ENCODE assay signal across 22 mouse cellular contexts in the genomic region with DNA sequence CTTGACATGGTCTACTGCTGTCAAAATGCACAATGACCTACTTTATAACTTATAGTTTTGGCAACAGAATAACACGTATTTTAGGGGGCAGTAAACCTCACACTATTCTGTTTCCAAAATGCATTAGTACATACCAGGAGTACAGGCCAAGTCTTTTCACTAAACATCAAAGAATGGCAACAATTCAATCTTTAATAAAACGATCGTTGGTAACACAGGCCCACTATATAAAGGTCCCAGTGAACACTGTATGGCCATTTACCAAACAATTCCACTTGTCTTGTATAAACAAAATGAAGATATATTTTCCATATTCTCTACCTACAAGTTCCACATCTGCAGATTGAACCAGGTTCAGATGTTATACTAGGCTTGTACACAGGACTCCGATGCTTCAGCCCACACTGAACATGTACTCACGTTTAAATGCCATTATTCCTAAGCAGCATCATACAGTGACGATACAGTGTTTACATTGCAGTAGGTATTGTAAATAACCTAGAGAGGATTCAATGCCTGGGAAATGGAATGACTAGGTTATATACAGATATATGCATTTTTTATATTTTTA.
A peak's percentile ranks its signal among the peaks of the same experiment; 100 is the strongest.
DNase-seq lines count a peak whose midpoint lies in the region; ATAC-seq and TF ChIP-seq lines count a peak whose summit lies in the region.
"Had no signal": no experiment of that assay in that cellular context is flagged by ENCODE, and none has a peak within 500 bp of the region (broad histone marks: within the 10 kb centered on the region; RNA-seq: fewer than 3 reads in every experiment).

No protein-coding gene starts in this region.

- peak; percentile 4 for DNase-seq in heart, adult 11 months
- no peak for DNase-seq in heart, postnatal 36 days
- no peak for DNase-seq in limb, embryonic 10.5 days (ENCODE audit: low spot score)
- peak; percentile 67 for DNase-seq in limb, embryonic 14.5 days (ENCODE audit: low spot score)
- no peak for DNase-seq in layer of hippocampus, adult 9-11 months
- DNase-seq in kidney, adult 9 months: no peak
- DNase-seq: adrenal gland, adult 2 months; adrenal gland, adult 8-10 months; adrenal gland, postnatal 10 days; adrenal gland, postnatal 14 days; adrenal gland, postnatal 25 days; adrenal gland, postnatal 36 days; B cell, adult 2 months; cerebellum, adult 11 months; cerebellum, adult 11-12 months had no signal

- intact Hi-C loops in heart, postnatal 36 days (cut with DNase I): no loop called here

- H3K4me3 ChIP-seq in limb, embryonic 13.5 days: no peak overlapping the region
- no peak overlapping the region for H3K4me3 ChIP-seq in limb, embryonic 10.5 days
- no peak overlapping the region for H3K4me3 ChIP-seq in limb, embryonic 14.5 days (replicated peaks; ENCODE audit: low read length)
- H3K4me3 ChIP-seq in limb, embryonic 15.5 days: no peak overlapping the region

- H3K4me1 ChIP-seq in limb, embryonic 13.5 days: peaks cover 10% of the 10 kb centered on the region; the same call in 1 of the 2 replicates
- 0 out of 2 replicates have a peak, but pooled peaks cover 2% of the 10 kb centered on the region for H3K4me1 ChIP-seq in limb, embryonic 10.5 days
- peaks cover 11% of the 10 kb centered on the region for H3K4me1 ChIP-seq in limb, embryonic 14.5 days (ENCODE audit: control insufficient read depth, insufficient read depth, low read length)
- peaks cover 6% of the 10 kb centered on the region; the same call in 1 of the 2 replicates for H3K4me1 ChIP-seq in limb, embryonic 15.5 days

- no peak for TF ChIP-seq POLR2A in limb, embryonic 14.5 days (IDR thresholded peaks at IDR 0.05; ENCODE audit: borderline replicate concordance, extremely low read depth, insufficient read depth, insufficient read length)

- H3K9me3 ChIP-seq in limb, embryonic 13.5 days: no peaks in the 10 kb centered on the region
- no peaks in the 10 kb centered on the region for H3K9me3 ChIP-seq in limb, embryonic 10.5 days (replicated peaks)
- H3K9me3 ChIP-seq in limb, embryonic 14.5 days (ENCODE audit: control insufficient read depth, low read length): no peaks in the 10 kb centered on the region
- no peaks in the 10 kb centered on the region for H3K9me3 ChIP-seq in limb, embryonic 15.5 days
- H3K9me3 ChIP-seq: G1E had no signal

- no peak overlapping the region for H3K4me2 ChIP-seq in limb, embryonic 13.5 days (replicated peaks)
- H3K4me2 ChIP-seq in limb, embryonic 14.5 days (replicated peaks; ENCODE audit: low read depth, low read length, severe bottlenecking): no peak overlapping the region
- no peak overlapping the region for H3K4me2 ChIP-seq in limb, embryonic 15.5 days

- H3K27ac ChIP-seq in limb, embryonic 13.5 days: no peak overlapping the region
- no peak overlapping the region for H3K27ac ChIP-seq in limb, embryonic 10.5 days
- H3K27ac ChIP-seq in limb, embryonic 14.5 days (replicated peaks; ENCODE audit: low read depth, low read length): 0 out of 2 replicates have a peak overlapping the region, but pooled peaks have one; percentile 13
- H3K27ac ChIP-seq in limb, embryonic 15.5 days: no peak overlapping the region

- no peaks in the 10 kb centered on the region for H3K27me3 ChIP-seq in limb, embryonic 13.5 days
- H3K27me3 ChIP-seq in limb, embryonic 10.5 days (ENCODE audit: low read depth, poor library complexity, severe bottlenecking): no peaks in the 10 kb centered on the region
- no peaks in the 10 kb centered on the region; the same call in 1 of the 2 replicates for H3K27me3 ChIP-seq in limb, embryonic 14.5 days (ENCODE audit: control insufficient read depth, insufficient read depth, low read length)
- no peaks in the 10 kb centered on the region for H3K27me3 ChIP-seq in limb, embryonic 15.5 days
- H3K27me3 ChIP-seq: CH12.LX had no signal

- H3K36me3 ChIP-seq in limb, embryonic 13.5 days: no peaks in the 10 kb centered on the region
- H3K36me3 ChIP-seq in limb, embryonic 10.5 days: no peaks in the 10 kb centered on the region
- no peaks in the 10 kb centered on the region for H3K36me3 ChIP-seq in limb, embryonic 14.5 days (ENCODE audit: control insufficient read depth, insufficient read depth, low read length)
- no peaks in the 10 kb centered on the region for H3K36me3 ChIP-seq in limb, embryonic 15.5 days
- H3K36me3 ChIP-seq: G1E had no signal

- H3K9ac ChIP-seq in limb, embryonic 13.5 days: no peak overlapping the region
- H3K9ac ChIP-seq in limb, embryonic 14.5 days (ENCODE audit: low read depth, low read length, severe bottlenecking): no peak overlapping the region
- H3K9ac ChIP-seq in limb, embryonic 15.5 days: no peak overlapping the region

- WGBS in limb, embryonic 13.5 days: 52% methylated on average over 6 of the region's 6 CpGs
- WGBS in limb, embryonic 10.5 days: 92% methylated on average over 6 of the region's 6 CpGs
- 47% methylated on average over 6 of the region's 6 CpGs for WGBS in limb, embryonic 14.5 days
- 46% methylated on average over 6 of the region's 6 CpGs for WGBS in limb, embryonic 15.5 days

- ATAC-seq in limb, embryonic 13.5 days (ENCODE audit: low FRiP score, low read depth): peak; percentile 56; the same call in 1 of the 2 replicates
- peak; percentile 55 for ATAC-seq in limb, embryonic 14.5 days (ENCODE audit: low FRiP score, low read depth)
- peak; percentile 66 for ATAC-seq in limb, embryonic 15.5 days (ENCODE audit: insufficient number of reproducible peaks, low FRiP score, low TSS enrichment, low read depth)
- ATAC-seq: activated CD4-positive, CD25-positive, alpha-beta regulatory T cell, adult 4 months; CD4-positive, CD25-positive, alpha-beta regulatory T cell, adult 4 months; Patski had no signal

Comparison
In these comparisons a context has a peak if more than half of its experiments do, and no peak if none do; other contexts are left out.
1. DNase-seq: peak in heart, adult 11 months (single experiment) and limb, embryonic 14.5 days (single experiment); none in heart, postnatal 36 days (0 of 2), limb, embryonic 10.5 days (single experiment), layer of hippocampus, adult 9-11 months (single experiment) and kidney, adult 9 months (single experiment).
2. Peak in every context shown above with its lines, with median percentiles within 50 percentile points of each other: ATAC-seq.